Mouse (Mus musculus) spleen, postnatal 36 days (tissue): ENCODE data around the gene Ccrl2.

Source experiments
- DNase-seq, 2 experiments: peaks; one replicate each; pipeline ENCODE4 v3.0.0; 2022; ENCODE audit warnings: low spot score in 2 of 2, mixed read lengths in 1 of 2

Ccrl2 gene

GRCm38 (mm10) chr9:111062840-111063239, 5.5 kb upstream of the Ccrl2 start:
- no peak for DNase-seq

- no peak for DNase-seq
Measured at GRCm38 (mm10) chr9:111058943-111059556, 1.7 kb upstream of the Ccrl2 start.

DNA sequence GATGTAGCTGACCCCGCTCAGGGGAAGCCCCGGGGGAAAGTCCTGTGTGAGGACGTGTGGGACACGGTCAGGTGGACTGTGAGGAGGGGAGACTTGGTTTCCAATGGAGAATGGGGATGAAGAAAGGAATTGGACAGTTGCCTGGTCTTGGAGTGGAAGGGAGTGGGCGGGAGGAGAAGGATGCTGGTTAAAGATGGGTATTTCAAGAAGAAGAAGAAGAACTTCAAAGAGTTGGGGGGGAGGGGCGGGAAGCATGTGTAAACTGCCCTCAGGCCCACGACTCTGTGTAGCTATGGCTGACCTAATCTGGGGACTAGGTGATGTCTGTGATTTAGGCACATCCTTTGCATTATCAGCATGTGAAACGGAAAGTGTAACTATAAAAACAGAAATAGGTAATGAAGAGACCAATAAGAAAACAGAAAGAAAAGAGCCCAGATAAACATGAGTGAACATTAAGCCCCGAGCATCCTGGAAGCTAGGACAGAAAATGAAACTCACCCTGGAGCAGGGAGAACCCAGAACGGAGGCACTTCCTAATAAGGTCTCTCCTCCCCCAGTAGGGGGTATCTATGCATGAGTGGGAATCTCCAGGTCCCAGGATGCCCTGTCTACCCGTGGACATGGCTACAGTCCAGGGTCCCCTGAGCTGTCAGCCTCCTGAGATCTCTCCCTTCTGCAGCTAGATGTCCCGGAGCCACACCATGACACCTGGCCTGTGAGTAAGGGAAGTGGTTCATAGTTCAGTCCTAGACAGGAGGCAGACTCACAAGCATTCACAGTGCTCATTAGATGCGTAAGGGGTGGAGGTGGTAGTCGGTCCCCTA, 438 bp upstream of the Ccrl2 start:
- DNase-seq = no peak

- no peak for DNase-seq
Measured at GRCm38 (mm10) chr9:111056519-111056797, 861 bp downstream of the Ccrl2 start.

DNA sequence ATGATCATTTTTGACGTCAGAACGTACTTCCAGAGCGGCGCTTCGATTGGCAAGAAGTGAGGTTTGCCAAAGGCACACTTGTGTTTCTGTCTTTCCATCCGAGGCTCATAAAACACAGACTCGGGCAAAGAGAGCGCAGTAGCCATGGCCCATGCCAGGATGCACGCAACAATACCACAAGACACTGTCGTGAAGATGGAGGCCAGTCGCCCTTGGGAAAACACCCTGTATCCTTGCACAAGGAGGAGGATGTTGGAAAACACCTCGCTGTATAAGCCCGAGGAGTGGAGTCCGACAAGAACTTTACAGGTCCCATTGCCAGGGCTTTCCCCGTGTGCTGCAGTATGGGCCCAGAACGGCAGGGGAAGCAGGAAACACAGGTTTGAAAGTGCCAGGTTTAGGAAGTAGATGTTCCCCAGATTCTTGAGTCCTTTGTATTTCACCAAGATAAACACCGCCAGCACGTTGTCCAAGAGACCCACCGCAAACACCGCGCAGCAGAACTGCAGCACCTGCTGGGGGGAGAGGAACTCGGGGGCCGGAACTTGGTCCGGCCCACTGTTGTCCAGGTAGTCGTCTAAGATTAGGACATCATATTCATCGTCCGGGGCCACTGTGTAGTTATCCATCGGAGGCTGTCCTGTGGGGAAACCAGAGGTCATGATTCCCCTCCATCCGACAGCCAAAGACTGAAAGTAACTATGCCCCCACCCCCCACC, 1.4 kb downstream of the Ccrl2 start:
- no peak for DNase-seq

GRCm38 (mm10) chr9:111054923-111055322, 2.4 kb downstream of the Ccrl2 start:
- DNase-seq = no peak

GRCm38 (mm10) chr9:111048452-111048851, 8.9 kb downstream of the Ccrl2 start:
- DNase-seq = no peak

GRCm38 (mm10) chr9:111047266-111047665, 10.1 kb downstream of the Ccrl2 start:
- DNase-seq = no peak

DNA sequence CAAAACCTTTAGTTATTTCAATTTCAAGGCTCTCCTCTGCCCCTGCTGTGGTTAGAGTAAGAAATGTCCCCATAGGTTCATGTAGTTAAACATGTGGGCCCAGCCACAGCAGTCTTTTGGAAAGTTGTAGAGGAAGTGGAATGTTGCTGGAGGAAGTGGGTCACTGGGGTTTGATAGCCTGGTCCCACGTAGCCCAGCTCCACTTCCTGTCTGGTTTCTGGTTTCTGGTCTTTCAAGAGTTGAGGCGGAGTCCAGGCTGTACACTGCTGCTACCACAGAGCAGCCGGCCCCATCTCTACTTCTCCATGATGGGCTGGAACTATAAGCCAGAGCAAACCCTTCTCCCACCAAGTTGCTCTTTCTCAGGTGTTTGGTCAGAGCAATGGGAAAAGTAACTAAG, 11.1 kb downstream of the Ccrl2 start:
- peak; percentile 29 to 50 for DNase-seq

GRCm38 (mm10) chr9:111042266-111042665, 15.1 kb downstream of the Ccrl2 start:
- no peak for DNase-seq

DNA sequence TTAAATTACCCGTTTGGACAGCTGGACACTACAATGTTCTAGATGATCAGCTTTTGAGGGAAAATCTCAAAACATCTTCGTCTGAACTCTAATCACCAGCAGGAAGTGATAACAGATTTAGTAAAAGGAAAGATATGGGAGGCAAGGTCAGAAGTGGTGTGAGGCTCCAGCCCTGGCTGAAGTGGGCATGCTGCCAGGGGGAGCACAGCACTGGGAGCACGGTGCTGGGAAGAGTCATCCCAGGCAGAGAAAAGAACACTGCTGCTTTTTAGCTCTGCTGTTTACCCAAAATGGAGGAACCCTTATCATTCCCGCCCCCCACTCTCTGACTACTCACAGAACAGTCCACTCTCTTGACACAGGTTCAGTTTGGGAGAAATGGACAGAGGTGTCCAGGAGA, 17.4 kb downstream of the Ccrl2 start:
- no peak for DNase-seq

- no peak for DNase-seq
Measured at GRCm38 (mm10) chr9:111033717-111034116, 23.6 kb downstream of the Ccrl2 start.

DNA sequence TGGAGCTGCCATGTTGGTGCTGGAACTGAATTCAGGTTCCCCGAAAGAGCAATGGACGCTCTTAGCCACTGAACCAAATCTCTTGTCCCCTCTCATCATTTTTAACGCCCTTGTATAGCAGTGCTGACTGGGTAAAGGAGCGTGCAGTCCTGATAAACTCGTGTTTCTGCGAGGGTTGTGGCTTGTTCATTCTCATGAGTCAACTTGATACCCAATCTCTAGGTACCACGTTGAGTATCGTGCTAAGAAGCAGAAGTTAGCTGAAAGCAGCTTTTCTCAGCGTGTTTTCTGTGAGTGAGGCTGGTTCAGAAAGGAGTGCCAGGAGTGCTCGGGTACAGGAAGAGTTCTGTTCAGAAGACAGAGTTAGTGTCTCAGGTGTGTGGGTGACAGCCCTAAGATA, 30.5 kb downstream of the Ccrl2 start:
- DNase-seq = no peak

GRCm38 (mm10) chr9:111019022-111019421, 38.3 kb downstream of the Ccrl2 start, which contains the start of gene Ltf:
Gene Ltf (plus strand): TSS chr9:111019271.
- DNase-seq = peak in 1 of 2 experiments; percentile 12

DNA sequence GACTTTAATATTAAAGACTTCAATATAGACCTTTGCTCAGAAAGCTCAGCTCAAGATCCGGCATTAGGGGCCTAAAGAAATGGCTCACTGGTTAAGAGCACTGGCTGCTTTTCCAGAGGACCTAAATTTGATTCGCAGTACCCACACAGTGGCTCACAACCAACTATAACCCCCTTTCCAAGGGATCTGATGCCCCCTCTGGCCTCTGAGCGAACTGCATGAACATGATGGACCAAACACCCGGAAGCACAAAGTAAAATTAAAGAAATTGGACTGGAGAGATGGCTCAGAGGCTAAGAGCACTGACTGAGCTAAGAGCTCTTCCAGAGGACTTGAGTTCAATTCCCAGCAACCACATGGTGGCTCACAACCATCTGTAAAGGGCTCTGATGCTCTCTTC, 41.7 kb downstream of the Ccrl2 start:
- DNase-seq = no peak

GRCm38 (mm10) chr9:111012041-111012440, 45.3 kb downstream of the Ccrl2 start:
- no peak for DNase-seq

DNA sequence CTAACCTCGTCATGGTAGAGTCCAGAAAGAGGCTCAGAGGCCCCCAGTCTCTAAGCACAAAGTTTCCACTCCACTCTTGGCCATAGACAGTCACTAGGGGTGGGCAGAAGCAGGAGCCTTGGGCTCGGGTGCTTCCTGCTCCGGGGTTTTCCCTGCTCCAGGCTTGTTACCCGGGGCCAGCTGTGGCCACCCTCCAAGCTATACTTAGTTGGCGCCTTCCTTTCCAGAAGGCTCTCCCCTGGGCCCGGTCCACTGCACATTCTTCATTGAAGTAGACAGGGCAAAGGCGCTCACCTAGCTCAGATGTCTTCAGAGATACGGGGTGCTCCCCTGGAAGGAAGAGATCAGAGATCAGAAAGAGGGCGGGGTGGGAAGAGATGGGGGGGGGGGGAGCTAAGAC, 45.8 kb downstream of the Ccrl2 start:
- no peak for DNase-seq

DNA sequence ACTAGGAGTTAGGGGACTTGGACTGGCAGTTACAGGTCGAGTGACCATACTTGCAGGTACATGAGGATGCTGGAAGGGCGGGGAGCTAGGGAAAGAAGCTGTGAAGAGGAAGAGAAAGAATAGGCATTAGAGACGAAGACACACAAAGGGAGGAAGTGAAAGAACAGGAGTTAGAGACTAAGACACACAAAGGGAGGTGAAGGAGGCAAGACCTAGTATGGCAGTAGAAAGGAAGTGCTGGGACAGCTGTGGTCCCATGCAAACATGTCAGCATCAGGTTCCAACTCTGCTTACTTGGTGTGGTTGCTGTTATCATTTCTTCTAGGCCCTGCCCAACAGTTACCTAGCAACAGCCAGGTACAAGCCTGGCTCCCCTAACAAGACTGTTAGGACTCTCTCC, 47.6 kb downstream of the Ccrl2 start:
- DNase-seq = no peak

DNA sequence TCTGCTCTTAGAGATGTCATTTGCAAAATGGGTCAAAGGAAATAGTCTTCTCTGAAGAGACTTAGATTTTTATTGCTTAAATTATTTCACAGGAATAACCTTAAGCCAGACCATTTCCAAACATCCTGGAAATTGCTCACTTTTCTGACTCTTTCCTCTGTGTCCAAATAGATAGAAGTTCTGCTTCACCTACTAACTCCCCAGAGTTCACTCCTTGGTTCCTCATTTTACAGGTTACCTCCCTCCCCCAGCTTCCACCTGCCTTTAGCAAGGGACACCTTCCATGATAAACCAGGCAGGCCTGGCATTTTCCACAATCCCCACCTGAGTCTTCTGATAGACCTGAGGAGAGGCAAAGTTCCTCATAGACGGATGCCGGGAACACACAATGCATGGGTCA, 50.8 kb downstream of the Ccrl2 start:
- no peak for DNase-seq
